Mouse (Mus musculus): ENCODE measurements around the gene Fos.

The Fos gene

DNA sequence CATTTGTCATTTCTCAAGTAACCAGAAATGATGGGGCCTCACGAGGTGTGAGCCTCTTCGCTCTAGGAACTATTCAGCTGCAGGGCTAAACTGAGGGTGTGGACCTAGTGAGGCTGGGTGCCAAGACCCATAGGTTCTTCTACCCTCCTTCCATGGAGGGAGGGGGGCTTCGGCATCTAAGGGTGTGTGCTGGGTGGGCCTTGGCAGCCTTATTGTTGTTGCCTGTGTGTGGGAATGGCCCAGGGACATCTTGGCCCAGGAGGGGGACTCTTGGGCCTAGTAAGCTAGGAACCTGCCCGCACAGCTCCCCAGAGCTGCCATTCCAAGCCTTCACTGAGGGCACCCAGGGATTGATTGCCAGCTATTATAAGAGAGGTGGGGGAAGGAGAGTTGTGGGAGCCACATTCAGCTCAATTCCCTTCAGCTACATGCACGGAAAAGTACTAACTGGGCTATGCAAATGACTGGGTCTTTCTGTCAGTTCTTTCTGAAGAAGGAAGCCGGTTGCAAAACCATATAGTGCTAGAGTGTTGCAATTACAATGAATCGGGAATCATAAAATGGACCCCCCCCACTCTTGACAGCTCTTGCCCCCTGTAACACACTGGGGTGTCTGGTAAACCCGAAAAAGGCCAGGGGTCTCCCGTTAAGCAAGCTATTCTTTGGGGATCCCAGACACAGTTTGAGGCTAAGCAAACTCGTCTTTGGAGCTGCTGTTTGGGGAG, 16.6 kb downstream of the Fos start:
- DNase-seq: no peak

GRCm38 (mm10) chr12:85490991-85491390, 17.3 kb downstream of the Fos start:
- no peak for DNase-seq

GRCm38 (mm10) chr12:85492084-85492645, 18.5 kb downstream of the Fos start:
- DNase-seq: peak; percentile 45

- no peak for DNase-seq
Observed at GRCm38 (mm10) chr12:85496336-85496735, 22.6 kb downstream of the Fos start.

DNA sequence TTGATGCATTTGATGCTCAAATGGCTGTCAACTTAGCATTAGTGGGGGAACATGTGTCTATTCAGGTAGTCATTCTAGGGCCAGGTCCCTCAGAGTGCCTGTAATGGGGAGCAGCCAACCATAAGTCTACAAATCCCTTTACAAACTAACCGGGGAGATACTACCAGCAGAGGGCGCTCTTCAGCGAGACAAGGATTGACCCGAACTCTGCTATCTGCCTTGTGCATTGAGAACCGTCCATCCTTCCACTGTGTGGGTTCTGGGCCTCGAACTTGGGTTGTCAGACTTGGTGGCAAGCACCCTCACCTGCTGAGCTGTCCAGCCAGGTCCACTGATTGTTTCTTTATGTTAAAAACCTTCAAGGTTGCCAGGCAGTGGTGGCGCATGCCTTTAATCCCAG, 23.1 kb downstream of the Fos start:
- DNase-seq: peak; percentile 52

- no peak for DNase-seq
Observed at GRCm38 (mm10) chr12:85497310-85498135, 23.8 kb downstream of the Fos start.

DNA sequence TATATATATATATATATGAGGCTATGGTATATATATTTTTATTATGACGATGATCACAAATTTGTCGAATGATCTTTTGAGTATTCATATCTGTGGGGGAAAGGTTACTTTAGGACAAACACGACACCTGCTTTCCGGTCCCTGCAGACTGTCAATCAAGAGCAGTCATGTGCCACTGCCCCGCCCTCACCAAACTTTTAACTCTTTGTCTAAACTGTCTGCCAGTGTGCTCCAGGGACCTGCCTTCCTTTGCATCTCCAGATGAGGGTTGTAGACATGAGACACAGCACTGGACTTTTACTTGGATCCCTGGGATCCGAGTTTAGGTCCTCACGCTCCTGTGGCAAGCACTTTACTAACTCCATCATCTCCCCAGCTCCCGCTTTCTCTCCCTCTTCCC, 25.3 kb downstream of the Fos start:
- no peak for DNase-seq

- no peak for DNase-seq
Observed at GRCm38 (mm10) chr12:85502682-85503081, 29.0 kb downstream of the Fos start.

DNA sequence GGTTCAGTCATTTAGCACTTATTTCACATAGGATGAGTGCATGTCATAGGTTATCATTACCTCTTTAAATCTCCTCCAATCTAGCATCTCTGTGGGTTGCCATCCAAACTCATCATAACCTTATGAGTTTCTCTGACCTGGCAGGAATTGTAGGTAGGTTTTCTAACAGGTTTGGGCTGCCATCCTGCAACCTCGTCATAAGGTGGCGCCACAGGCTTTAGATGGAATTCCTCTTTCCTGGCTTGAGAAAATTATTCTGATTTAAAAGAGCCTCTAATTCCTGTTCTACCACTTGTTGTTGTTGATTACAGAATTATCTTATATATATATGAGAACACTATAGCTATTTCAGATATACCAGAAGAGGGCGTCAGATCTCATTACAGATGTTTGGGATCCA, 34.5 kb downstream of the Fos start:
- no peak for DNase-seq

GRCm38 (mm10) chr12:85510013-85510412, 36.3 kb downstream of the Fos start:
- DNase-seq: no peak

- no peak for DNase-seq
Observed at GRCm38 (mm10) chr12:85513789-85514447, 40.2 kb downstream of the Fos start.

DNA sequence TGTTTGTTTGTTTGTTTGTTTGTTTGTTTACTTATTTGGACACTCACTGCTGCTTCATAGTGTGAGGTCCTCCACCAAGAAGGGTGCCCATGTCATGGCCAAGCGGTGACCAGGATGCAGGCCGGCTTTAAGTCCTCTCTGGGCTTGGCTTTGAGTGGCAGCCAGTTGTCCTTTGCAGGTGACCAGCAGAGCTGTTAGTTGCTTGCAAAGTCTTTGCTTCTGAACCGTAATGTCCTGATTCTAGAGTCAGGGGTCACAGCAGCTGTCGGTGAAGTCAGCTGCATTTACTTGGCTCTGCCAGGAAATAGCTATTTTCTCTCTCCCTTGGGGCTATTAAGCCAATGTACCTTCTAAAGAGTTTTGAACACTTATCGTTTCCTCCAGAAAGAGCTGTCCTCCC, 41.3 kb downstream of the Fos start:
- no peak for DNase-seq

- DNase-seq: no peak
Observed at GRCm38 (mm10) chr12:85515865-85516264, 42.2 kb downstream of the Fos start.

- DNase-seq: no peak
Observed at GRCm38 (mm10) chr12:85517339-85517738, 43.6 kb downstream of the Fos start.

DNA sequence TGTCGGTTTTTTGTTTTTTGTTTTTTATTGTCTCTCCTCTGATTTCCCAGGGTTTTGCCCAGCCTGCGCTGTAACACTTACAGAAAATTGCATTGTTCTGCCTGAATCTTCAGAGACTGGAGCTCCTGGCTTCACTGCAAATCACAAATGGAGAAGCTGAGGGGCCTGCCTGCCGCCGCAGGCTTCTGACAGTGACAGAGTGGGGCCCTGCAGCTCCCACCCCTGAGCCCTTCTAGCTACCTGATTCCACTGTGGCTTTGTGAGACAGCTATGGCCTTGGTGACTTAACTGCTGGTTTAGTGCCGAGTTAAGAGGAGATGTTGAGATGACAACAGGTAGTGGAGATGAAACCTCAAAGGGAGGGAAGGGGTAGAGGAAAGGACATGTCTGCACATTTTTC, 44.3 kb downstream of the Fos start:
- no peak for DNase-seq

DNA sequence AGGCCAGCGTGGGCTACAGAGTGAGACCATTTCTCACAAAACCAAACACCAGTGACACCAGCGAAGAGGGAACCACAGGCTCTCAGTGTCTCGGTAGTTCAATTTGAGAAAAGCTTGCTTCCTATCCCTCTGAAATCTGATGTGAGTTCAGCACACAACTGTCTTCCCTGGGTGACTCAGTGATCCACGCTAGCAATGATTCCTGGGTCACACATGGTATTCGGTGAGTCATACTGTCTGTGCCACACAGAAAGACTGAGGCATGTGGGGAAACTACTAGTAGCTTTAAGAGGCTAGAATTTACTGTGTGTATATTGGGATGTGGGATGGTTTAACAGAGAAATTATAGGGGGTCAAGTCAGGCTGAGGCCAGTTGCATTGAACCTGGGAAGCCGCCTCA, 45.9 kb downstream of the Fos start:
- no peak for DNase-seq

GRCm38 (mm10) chr12:85521101-85521500, 47.4 kb downstream of the Fos start:
- no peak for DNase-seq

- no peak for DNase-seq
Observed at GRCm38 (mm10) chr12:85521673-85522072, 48.0 kb downstream of the Fos start.

- DNase-seq: no peak
Observed at GRCm38 (mm10) chr12:85522631-85523388, 49.1 kb downstream of the Fos start.

GRCm38 (mm10) chr12:85523421-85524192, 49.9 kb downstream of the Fos start:
- DNase-seq: no peak

- peak; percentile 32 for DNase-seq
Observed at GRCm38 (mm10) chr12:85524193-85524858, 50.6 kb downstream of the Fos start.

Data from cerebellum, adult 9-11 months (tissue).